Mouse (Mus musculus): Measurements from ENCODE around the gene Zfp595. TPM values are rescaled to one million over a fixed set of nuclear protein-coding genes. Genes with fewer than 3 reads are reported as not detected.
"Not testable (repeated sequence)": the region's sequence is repeated elsewhere in the genome, so short reads cannot be mapped to it uniquely, and the experiment has no call there.

Zfp595 gene
- 1.9 and 2.8 TPM in 2 replicates for polyA plus RNA-seq (2014; fragmentation: Nextera tagmentation; extraction: Ambion mirVana)

GRCm38 (mm10) chr13:67332019-67332724, at the start of gene Zfp595:
Gene Zfp595, minus strand, starts transcription at chr13:67332570.
- no peaks in the 10 kb centered on the region for H3K9me3 ChIP-seq (ENCODE audit: control insufficient read depth, low read length)
- 19% methylated on average over 17 of the region's 17 CpGs for WGBS
- no peaks in the 10 kb centered on the region for H3K36me3 ChIP-seq (ENCODE audit: control insufficient read depth, insufficient read depth, low read length)
- H3K4me1 ChIP-seq (ENCODE audit: control insufficient read depth, insufficient read depth, low read length) = no peaks in the 10 kb centered on the region
- peak within 1 kb of the TSS; percentile 44 for H3K4me3 ChIP-seq (ENCODE audit: low read depth, low read length)
- DNase-seq (ENCODE audit: low spot score) (peak; percentile 84), ATAC-seq (ENCODE audit: insufficient number of reproducible peaks, low FRiP score, low TSS enrichment, low read depth) (peak; percentile 89)
- H3K27ac ChIP-seq (replicated peaks; ENCODE audit: low read depth, low read length) = no peak within 1 kb of the TSS
- H3K27me3 ChIP-seq (ENCODE audit: control insufficient read depth, insufficient read depth, low read length) = no peaks in the 10 kb centered on the region
- peak within 1 kb of the TSS; percentile 53 for H3K4me2 ChIP-seq (ENCODE audit: low read depth, severe bottlenecking)
- H3K9ac ChIP-seq (ENCODE audit: low read length) = peak within 1 kb of the TSS; percentile 63

- not testable (repeated sequence) for H3K27me3 ChIP-seq (ENCODE audit: control insufficient read depth, insufficient read depth, low read length); H3K9ac ChIP-seq (ENCODE audit: low read length); H3K4me3 ChIP-seq (ENCODE audit: low read depth, low read length); H3K4me2 ChIP-seq (ENCODE audit: low read depth, severe bottlenecking); H3K36me3 ChIP-seq (ENCODE audit: control insufficient read depth, insufficient read depth, low read length); H3K27ac ChIP-seq (replicated peaks; ENCODE audit: low read depth, low read length); H3K9me3 ChIP-seq (ENCODE audit: control insufficient read depth, low read length); H3K4me1 ChIP-seq (ENCODE audit: control insufficient read depth, insufficient read depth, low read length); DNase-seq (ENCODE audit: low spot score); ATAC-seq (ENCODE audit: insufficient number of reproducible peaks, low FRiP score, low TSS enrichment, low read depth)
- WGBS = 75% methylated on average over 3 of the region's 3 CpGs
Measured at GRCm38 (mm10) chr13:67376255-67376654, 43.9 kb upstream of the Zfp595 start.

- not testable (repeated sequence) for H3K9ac ChIP-seq (ENCODE audit: low read length); H3K9me3 ChIP-seq (ENCODE audit: control insufficient read depth, low read length); H3K4me1 ChIP-seq (ENCODE audit: control insufficient read depth, insufficient read depth, low read length); H3K27ac ChIP-seq (replicated peaks; ENCODE audit: low read depth, low read length); H3K27me3 ChIP-seq (ENCODE audit: control insufficient read depth, insufficient read depth, low read length); H3K36me3 ChIP-seq (ENCODE audit: control insufficient read depth, insufficient read depth, low read length)
- Histone ChIP-seq H3K4me2 (ENCODE audit: low read depth, severe bottlenecking) (peak within 1 kb of the TSS; percentile 48), H3K4me3 (ENCODE audit: low read depth, low read length) (peak within 1 kb of the TSS; percentile 29; the same call in 1 of the 2 replicates)
- peak; percentile 93 for ATAC-seq (ENCODE audit: insufficient number of reproducible peaks, low FRiP score, low TSS enrichment, low read depth)
- peak; percentile 80 for DNase-seq (ENCODE audit: low spot score)
- 21% methylated on average over 13 of the region's 15 CpGs for WGBS
Measured at GRCm38 (mm10) chr13:67375050-67375911, 42.9 kb upstream of the Zfp595 start, which contains the start of the genes Gm28041 and Zfp456. Gene Gm28041, minus strand, starts transcription at chr13:67375733. Gene Zfp456, minus strand, starts transcription at chr13:67375810.

DNA sequence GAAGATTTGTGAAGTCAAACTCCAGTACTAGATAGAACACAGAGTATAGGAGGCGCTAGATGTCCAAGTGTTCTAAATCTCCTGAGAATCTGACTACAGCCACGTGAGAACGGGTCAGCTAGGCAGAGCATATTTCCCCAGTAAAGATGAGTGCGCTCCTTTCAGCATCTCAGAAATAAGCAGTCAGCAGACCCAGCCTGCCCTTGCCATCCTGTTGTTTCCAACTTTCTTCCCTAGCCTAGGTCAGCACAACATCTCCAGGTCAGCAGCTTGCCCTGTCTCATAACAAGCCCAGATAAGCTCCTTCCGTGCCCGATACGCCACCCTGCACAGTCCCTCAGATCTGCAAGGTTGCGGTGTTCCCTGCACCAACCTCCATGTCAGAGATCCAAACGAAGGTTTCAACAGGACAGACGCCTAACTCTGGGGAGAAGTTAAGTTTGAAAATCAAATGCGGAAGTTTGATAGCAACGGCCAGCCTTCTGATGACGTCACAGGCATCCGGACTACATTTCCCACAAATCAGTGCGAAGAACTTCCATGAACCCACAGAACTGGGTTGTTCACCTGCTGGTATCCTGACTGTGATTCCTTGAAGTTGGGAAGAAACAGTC, 27.9 kb upstream of the Zfp595 start, which contains the start of the genes Gm28044 and Zfp953:
Gene Gm28044, minus strand, starts transcription at position 406 of the 614 bp plus-strand sequence.
Gene Zfp953, minus strand, starts transcription at position 475 of the 614 bp plus-strand sequence.
- peak within 1 kb of the TSS; percentile 53 for H3K4me3 ChIP-seq (ENCODE audit: low read depth, low read length)
- H3K4me2 ChIP-seq (ENCODE audit: low read depth, severe bottlenecking) = peak within 1 kb of the TSS; percentile 70
- no peaks in the 10 kb centered on the region for H3K36me3 ChIP-seq (ENCODE audit: control insufficient read depth, insufficient read depth, low read length)
- 1% methylated on average over 15 of the region's 15 CpGs for WGBS
- H3K27ac ChIP-seq (replicated peaks; ENCODE audit: low read depth, low read length) = no peak within 1 kb of the TSS
- H3K4me1 ChIP-seq (ENCODE audit: control insufficient read depth, insufficient read depth, low read length) = no peaks in the 10 kb centered on the region
- ATAC-seq (ENCODE audit: insufficient number of reproducible peaks, low FRiP score, low TSS enrichment, low read depth) (peak; percentile 90), DNase-seq (ENCODE audit: low spot score) (peak; percentile 92)
- no peaks in the 10 kb centered on the region for H3K27me3 ChIP-seq (ENCODE audit: control insufficient read depth, insufficient read depth, low read length)
- H3K9ac ChIP-seq (ENCODE audit: low read length) = peak within 1 kb of the TSS; percentile 55
- H3K9me3 ChIP-seq (ENCODE audit: control insufficient read depth, low read length) = no peaks in the 10 kb centered on the region

GRCm38 (mm10) chr13:67351854-67352253, 19.5 kb upstream of the Zfp595 start:
- Histone ChIP-seq H3K36me3 (ENCODE audit: control insufficient read depth, insufficient read depth, low read length) (no peaks in the 10 kb centered on the region), H3K27ac (replicated peaks; ENCODE audit: low read depth, low read length) (no peak overlapping the region), H3K9ac (ENCODE audit: low read length) (no peak overlapping the region), H3K4me3 (ENCODE audit: low read depth, low read length) (no peak overlapping the region), H3K4me1 (ENCODE audit: control insufficient read depth, insufficient read depth, low read length) (no peaks in the 10 kb centered on the region), H3K9me3 (ENCODE audit: control insufficient read depth, low read length) (no peaks in the 10 kb centered on the region), H3K27me3 (ENCODE audit: control insufficient read depth, insufficient read depth, low read length) (no peaks in the 10 kb centered on the region), H3K4me2 (ENCODE audit: low read depth, severe bottlenecking) (no peak overlapping the region)
- ATAC-seq (ENCODE audit: insufficient number of reproducible peaks, low FRiP score, low TSS enrichment, low read depth) (no peak), DNase-seq (ENCODE audit: low spot score) (no peak)

DNA sequence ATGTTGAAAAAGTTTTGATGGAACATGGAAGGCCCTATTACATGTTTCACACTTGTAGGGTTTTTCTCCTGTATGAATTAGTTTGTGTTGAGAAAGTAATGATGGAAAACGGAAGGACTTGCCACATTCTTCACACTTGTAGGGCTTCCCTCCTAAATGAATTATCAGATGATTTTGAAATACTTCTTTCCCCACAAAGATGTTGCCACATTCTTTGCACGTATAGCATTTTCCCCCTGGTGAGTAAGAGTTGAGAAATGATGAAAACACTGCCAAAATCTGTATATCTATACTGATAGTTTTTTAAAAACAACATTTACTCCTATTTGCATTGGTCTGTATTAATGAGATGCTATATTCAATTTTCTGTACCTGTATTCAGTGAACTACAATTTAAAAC, 11.1 kb upstream of the Zfp595 start:
- H3K4me3 ChIP-seq (ENCODE audit: low read depth, low read length) = no peak overlapping the region
- WGBS = 89% methylated on average over 2 of the region's 2 CpGs
- no peak overlapping the region for H3K4me2 ChIP-seq (ENCODE audit: low read depth, severe bottlenecking)
- no peak for DNase-seq (ENCODE audit: low spot score)
- no peak for ATAC-seq (ENCODE audit: insufficient number of reproducible peaks, low FRiP score, low TSS enrichment, low read depth)
- H3K4me1 ChIP-seq (ENCODE audit: control insufficient read depth, insufficient read depth, low read length) = no peaks in the 10 kb centered on the region
- no peaks in the 10 kb centered on the region for H3K9me3 ChIP-seq (ENCODE audit: control insufficient read depth, low read length)
- H3K36me3 ChIP-seq (ENCODE audit: control insufficient read depth, insufficient read depth, low read length) = no peaks in the 10 kb centered on the region
- H3K27me3 ChIP-seq (ENCODE audit: control insufficient read depth, insufficient read depth, low read length) = no peaks in the 10 kb centered on the region
- H3K27ac ChIP-seq (replicated peaks; ENCODE audit: low read depth, low read length) = no peak overlapping the region
- no peak overlapping the region for H3K9ac ChIP-seq (ENCODE audit: low read length)

DNA sequence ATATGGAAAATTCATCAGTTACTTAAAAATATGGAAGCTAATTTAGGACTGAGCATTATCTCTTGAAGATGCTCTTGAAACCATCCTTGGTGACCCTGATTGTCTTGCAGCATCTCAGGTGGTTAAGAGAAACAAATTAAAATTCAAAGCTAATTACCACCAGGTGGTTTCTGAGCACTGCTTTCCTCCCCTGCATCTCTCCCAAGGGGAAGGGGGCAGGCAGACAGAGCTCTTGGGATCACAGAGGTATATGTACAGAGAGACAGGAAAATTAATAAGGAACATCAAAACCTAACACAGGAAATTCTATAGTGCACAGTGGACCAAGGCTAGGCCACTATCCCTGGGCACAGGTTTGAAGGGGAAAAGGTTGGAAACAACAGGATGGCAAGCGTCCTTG, 507 bp upstream of the Zfp595 start:
- 67% methylated on average over 1 of the region's 1 CpGs for WGBS
- Histone ChIP-seq H3K9me3 (ENCODE audit: control insufficient read depth, low read length) (no peaks in the 10 kb centered on the region), H3K36me3 (ENCODE audit: control insufficient read depth, insufficient read depth, low read length) (no peaks in the 10 kb centered on the region), H3K27me3 (ENCODE audit: control insufficient read depth, insufficient read depth, low read length) (no peaks in the 10 kb centered on the region), H3K9ac (ENCODE audit: low read length) (peak overlapping the region; percentile 63), H3K4me1 (ENCODE audit: control insufficient read depth, insufficient read depth, low read length) (no peaks in the 10 kb centered on the region), H3K27ac (replicated peaks; ENCODE audit: low read depth, low read length) (no peak overlapping the region), H3K4me3 (ENCODE audit: low read depth, low read length) (peak overlapping the region; percentile 44), H3K4me2 (ENCODE audit: low read depth, severe bottlenecking) (peak overlapping the region; percentile 53)
- peak; percentile 27 for DNase-seq (ENCODE audit: low spot score)
- peak; percentile 72 for ATAC-seq (ENCODE audit: insufficient number of reproducible peaks, low FRiP score, low TSS enrichment, low read depth)

DNA sequence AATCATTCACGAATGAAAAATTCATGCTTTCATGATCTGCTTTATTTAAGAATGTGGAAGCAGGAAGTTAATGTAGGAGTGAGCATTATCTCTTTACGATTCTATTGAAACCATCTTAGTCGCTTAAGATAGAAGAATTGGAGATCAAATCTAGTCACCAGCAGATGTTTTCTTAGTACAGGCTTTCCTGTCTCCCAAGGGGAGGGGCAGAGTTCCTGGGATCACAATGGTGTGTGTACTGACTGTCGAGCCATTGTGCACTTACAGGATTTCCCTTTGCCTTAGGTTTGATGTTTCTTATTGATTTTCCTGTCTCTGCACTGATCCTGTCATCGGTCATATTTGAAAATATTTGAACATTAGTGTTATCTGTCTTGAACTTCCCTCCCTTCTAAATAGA, 25.7 kb downstream of the Zfp595 start:
- Histone ChIP-seq H3K9ac (ENCODE audit: low read length) (no peak overlapping the region), H3K9me3 (ENCODE audit: control insufficient read depth, low read length) (no peaks in the 10 kb centered on the region), H3K4me3 (ENCODE audit: low read depth, low read length) (peak overlapping the region; percentile 74; the same call in 1 of the 2 replicates), H3K36me3 (ENCODE audit: control insufficient read depth, insufficient read depth, low read length) (no peaks in the 10 kb centered on the region), H3K4me2 (ENCODE audit: low read depth, severe bottlenecking) (peak overlapping the region; percentile 89), H3K27me3 (ENCODE audit: control insufficient read depth, insufficient read depth, low read length) (no peaks in the 10 kb centered on the region), H3K4me1 (ENCODE audit: control insufficient read depth, insufficient read depth, low read length) (no peaks in the 10 kb centered on the region), H3K27ac (replicated peaks; ENCODE audit: low read depth, low read length) (no peak overlapping the region)
- DNase-seq (ENCODE audit: low spot score) (no peak), ATAC-seq (ENCODE audit: insufficient number of reproducible peaks, low FRiP score, low TSS enrichment, low read depth) (peak; percentile 53)
- 41% methylated on average over 5 of the region's 5 CpGs for WGBS
